Mouse (Mus musculus) kidney, postnatal 4 days (tissue): ENCODE measurements around the gene Dad1.
A peak's percentile ranks its signal among the peaks of the same experiment; 100 is the strongest.

Experiments used
- DNase-seq, 2 experiments: peaks; one replicate each; pipeline ENCODE4 v3.0.0; 2021; ENCODE audit warnings: mixed read lengths in 2 of 2

Gene Dad1

GRCm38 (mm10) chr14:54253741-54254291 is at the start of gene Dad1, which contains the start of gene Abhd4:
Dad1 (minus strand) TSS chr14:54254104.
Abhd4 (plus strand) TSS chr14:54254188.
- peak; percentile 98 to 99 for DNase-seq

GRCm38 (mm10) chr14:54300676-54301075 is 46.8 kb upstream of the Dad1 start:
- DNase-seq = no peak

GRCm38 (mm10) chr14:54300136-54300535 is 46.2 kb upstream of the Dad1 start:
- no peak for DNase-seq

GRCm38 (mm10) chr14:54284839-54285238 is 30.9 kb upstream of the Dad1 start, which contains the start of gene Olfr49:
Olfr49 (minus strand) TSS chr14:54284939.
- DNase-seq = no peak

DNA sequence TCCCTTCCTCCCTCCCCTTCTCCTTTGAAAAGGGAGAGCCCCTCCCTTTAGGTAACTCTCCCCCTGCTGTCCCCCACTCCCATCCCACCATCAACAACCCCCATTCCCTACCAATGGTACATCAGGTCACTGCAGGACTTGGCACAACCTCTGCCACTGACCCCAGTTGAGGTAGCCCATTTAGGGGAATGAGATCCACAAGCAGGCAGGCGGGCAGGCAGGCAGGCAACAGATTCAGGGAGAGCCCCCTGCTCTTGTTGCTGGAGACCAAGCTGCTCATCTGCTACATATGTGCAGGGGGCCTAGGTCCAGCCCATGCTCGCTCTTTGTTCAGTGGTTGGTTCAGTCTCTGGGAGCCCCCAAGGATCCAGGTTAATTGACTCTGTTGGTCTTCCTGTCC is 22.5 kb upstream of the Dad1 start:
- no peak for DNase-seq

- DNase-seq = no peak
Observed at GRCm38 (mm10) chr14:54272696-54273095, 18.8 kb upstream of the Dad1 start.

DNA sequence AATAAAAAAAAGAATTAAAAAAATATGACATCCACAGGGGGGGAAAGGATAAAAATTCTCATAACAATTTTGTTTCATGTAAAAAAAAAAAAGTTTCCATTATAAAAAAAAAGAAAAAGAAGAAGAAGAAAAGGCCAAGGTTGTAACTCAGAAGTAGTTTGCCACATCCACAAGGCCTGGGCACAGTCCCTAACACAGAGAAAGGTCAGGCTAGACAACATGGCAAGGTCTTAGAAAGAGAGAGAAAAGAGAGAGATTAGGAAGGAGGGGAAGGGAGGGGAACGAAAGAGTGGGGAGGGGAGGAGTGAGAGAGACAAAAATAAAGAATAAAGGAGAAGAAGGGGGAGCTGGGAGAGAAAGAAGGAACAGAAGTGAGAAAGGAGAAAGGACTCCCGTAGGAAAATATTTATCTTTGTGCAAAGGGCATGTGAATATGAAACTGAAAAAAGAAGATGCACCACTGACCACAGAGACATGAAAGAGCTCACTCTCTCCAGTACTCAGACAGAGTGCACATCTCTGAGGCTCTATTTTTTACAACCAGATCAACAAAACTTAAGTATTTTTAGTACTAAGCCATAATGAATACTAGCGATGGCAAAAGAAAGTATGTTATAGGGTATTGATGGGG is 18.2 kb upstream of the Dad1 start:
- no peak for DNase-seq

- DNase-seq = no peak
Observed at GRCm38 (mm10) chr14:54270413-54270812, 16.5 kb upstream of the Dad1 start.

DNA sequence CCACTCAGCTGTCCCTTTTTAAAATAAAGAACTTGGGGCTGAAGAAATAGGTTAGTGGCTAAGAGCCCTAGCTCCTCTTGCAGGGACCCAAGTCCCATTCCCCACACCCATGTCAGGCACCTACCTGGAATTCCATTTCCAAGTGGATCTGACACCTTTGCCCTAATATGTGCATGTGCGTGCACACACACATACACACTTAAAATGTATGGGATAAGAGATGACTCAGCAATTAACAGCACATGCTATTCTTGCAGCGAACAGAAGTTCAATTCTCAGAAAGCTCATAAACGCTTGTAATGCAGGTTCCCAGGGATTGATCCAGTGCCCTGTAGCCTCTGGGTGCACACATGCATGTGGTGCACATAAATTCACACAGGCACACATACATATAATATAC is 15.7 kb upstream of the Dad1 start:
- no peak for DNase-seq

DNA sequence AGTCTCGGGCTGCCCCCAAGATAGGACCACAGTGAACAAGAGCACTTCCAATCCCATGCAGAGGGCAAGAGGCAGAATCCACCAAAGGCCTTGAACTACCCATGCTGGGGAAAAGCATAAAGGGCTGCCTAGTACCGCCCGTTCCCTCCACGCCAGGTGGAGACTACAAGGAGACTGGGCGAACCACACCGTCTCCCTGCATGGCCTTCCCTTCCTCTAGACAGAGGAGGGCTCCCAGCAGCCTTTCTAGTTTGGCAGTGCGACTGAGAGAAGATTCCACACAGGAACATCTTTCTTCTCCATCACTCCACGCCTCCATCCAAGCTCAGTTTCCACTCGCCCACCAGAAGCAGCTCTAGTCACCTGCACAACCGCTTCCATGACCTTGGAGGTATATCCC is 14.1 kb upstream of the Dad1 start:
- no peak for DNase-seq

GRCm38 (mm10) chr14:54265951-54266350 is 12.0 kb upstream of the Dad1 start:
- DNase-seq = no peak

DNA sequence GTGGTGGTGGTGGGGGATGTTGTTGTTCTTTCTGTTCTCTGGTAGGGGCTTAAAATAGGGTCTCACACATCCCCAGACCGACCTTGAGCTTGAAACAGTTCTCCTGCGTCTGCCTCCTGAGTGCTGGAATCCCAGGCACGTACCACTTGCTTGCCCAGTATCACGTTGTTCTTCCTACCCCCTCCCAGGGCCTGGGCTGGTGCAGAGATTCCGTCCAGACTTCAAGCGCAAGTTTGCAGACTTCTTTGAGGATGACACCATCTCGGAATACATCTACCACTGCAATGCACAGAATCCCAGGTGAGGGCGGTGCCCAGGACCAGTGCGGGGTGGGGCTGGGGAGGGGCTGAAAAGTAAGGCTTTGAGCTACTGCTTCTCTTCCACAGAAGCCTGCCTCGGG is 11.2 kb upstream of the Dad1 start:
- no peak for DNase-seq

- no peak for DNase-seq
Observed at GRCm38 (mm10) chr14:54264231-54264630, 10.3 kb upstream of the Dad1 start.

- no peak for DNase-seq
Observed at GRCm38 (mm10) chr14:54263099-54263498, 9.2 kb upstream of the Dad1 start.

GRCm38 (mm10) chr14:54262622-54263021 is 8.7 kb upstream of the Dad1 start:
- DNase-seq = no peak

GRCm38 (mm10) chr14:54261386-54261785 is 7.5 kb upstream of the Dad1 start:
- DNase-seq = no peak

DNA sequence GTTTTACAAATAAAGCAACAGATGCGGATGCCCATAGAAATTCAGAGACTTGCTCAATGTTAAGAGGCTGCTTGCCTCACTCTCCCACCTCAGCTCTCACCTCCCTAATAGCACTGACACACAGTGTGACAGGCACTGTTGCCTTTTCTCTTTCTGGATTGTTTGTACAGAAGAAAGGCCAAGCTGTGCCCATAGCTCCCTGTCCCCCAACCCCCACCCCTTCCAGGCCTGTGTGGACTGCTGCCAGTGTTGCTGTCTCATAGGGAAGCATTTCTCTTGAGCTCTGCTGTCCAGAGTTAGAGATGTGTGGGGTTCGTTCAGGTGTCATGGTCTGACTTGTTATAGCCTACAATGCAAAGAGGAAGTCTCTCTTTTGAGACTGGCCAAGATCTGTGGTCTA is 6.3 kb upstream of the Dad1 start:
- peak in 1 of 2 experiments; percentile 17 for DNase-seq

- DNase-seq = no peak
Observed at GRCm38 (mm10) chr14:54259722-54260085, 5.8 kb upstream of the Dad1 start.

- peak; percentile 99 for DNase-seq
Observed at GRCm38 (mm10) chr14:54259003-54259721, 5.3 kb upstream of the Dad1 start.

DNA sequence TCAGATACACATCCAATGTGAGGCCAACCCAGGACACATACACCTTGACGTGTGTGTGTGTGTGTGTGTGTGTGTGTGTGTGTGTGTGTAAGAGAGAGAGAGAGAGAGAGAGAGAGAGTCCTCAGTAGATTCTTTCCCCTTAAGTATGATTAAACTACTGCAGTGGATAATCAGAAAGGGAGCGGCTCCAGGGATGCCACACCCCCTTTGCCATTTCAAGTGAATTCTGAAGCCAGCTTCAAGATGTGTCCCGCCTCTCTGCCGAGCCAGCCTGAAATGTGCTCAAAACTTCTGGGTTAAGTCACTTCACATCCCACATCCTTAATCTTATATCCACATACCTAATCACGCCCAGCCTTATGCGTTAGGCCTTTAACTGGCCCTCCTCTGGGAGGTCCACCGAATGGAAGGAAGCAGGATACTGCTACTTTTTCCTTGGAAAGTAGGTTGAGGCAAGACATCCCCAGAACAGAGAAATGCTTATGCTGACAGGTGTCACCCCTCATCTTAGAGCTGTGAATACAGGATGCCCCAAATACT is 4.3 kb upstream of the Dad1 start:
- DNase-seq = no peak

GRCm38 (mm10) chr14:54254670-54255202 is 832 bp upstream of the Dad1 start:
- no peak for DNase-seq

GRCm38 (mm10) chr14:54250122-54250521 is 3.8 kb downstream of the Dad1 start:
- peak in 1 of 2 experiments; percentile 11 for DNase-seq

DNA sequence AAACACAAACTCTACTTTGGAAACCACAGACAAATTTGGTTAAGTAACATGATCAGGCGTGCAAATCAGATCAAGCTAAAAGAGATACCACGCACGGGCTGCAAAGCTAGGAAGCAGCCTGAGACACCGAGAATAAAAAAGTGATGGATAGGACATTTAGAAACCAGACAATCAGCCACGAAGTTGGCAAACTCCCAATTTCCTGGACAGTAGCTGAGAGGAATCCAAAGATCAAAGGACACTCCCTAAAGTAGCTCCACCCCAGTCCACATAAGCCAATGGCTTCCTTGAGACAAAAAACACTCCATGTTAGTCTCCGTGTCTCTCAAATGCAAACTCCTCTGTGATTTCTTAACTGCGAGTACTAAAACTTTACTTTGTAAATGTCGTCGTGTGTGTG is 4.6 kb downstream of the Dad1 start:
- DNase-seq = peak; percentile 53 to 74

GRCm38 (mm10) chr14:54246232-54246631 is 7.7 kb downstream of the Dad1 start:
- DNase-seq = no peak
